Mouse (Mus musculus) limb, embryonic 10.5 days (tissue): ENCODE data around the gene Pkdcc. TPM values are rescaled to one million over a fixed set of nuclear protein-coding genes. Genes with fewer than 3 reads are reported as not detected.

Experiments used
- DNase-seq: peaks from one replicate; pipeline ENCODE4 v3.0.0-alpha.2; 2017; ENCODE audit warnings: low spot score
- H3K27ac ChIP-seq: fragments of 300-500 bp; sonication (generic); 2 replicates; pipeline ENCODE4 v1.5.1; 2016; ENCODE audit warnings: mild to moderate bottlenecking
- H3K27me3 ChIP-seq: fragments of 300-500 bp; sonication (generic); 2 replicates; pipeline ENCODE4 v1.6.1; 2016; ENCODE audit warnings: low read depth, mild to moderate bottlenecking; ENCODE audit not compliant: poor library complexity, severe bottlenecking
- H3K36me3 ChIP-seq: fragments of 300-500 bp; sonication (generic); 2 replicates; pipeline ENCODE4 v1.6.1; 2016; ENCODE audit warnings: mild to moderate bottlenecking, moderate library complexity
- H3K4me1 ChIP-seq: fragments of 300-500 bp; sonication (generic); 2 replicates; pipeline ENCODE4 v1.6.1; 2016
- H3K4me3 ChIP-seq: fragments of 300-500 bp; sonication (generic); 2 replicates; pipeline ENCODE4 v1.5.1; 2016; ENCODE audit warnings: mild to moderate bottlenecking, moderate library complexity
- H3K9me3 ChIP-seq: fragments of 300-500 bp; sonication (generic); replicated peaks from 2 replicates; pipeline ENCODE4 v1.6.1; 2016; ENCODE audit warnings: mild to moderate bottlenecking
- WGBS: fragments of 180-500 bp; shearing (Covaris S2); methylation state at CpG from one replicate; pipeline ENCODE4 v1.1.7; 2016; 5-methylcytosine and 5-hydroxymethylcytosine counted together
- polyA plus RNA-seq: library from polyadenylated mRNA; unstranded; fragments of >200 nt; fragmentation: Nextera tagmentation; extraction: Ambion mirVana; gene quantifications from 2 replicates; pipeline ENCODE4 v1.2.1, GENCODE M21; 2016

Pkdcc gene
- polyA plus RNA-seq, result 32.4 and 34.8 TPM in 2 replicates

GRCm38 (mm10) chr17:83214674-83215528 is at the start of gene Pkdcc:
Pkdcc (plus strand) TSS chr17:83215292.
- peaks cover 22% of the 10 kb centered on the region for H3K36me3 ChIP-seq
- H3K9me3 ChIP-seq, result no peaks in the 10 kb centered on the region
- DNase-seq, result peak; percentile 92
- WGBS, result 5% methylated on average over 102 of the region's 105 CpGs
- H3K4me1 ChIP-seq, result peaks cover 81% of the 10 kb centered on the region
- H3K4me3 ChIP-seq, result peak within 1 kb of the TSS; percentile 80
- peaks cover 87% of the 10 kb centered on the region for H3K27me3 ChIP-seq
- peak within 1 kb of the TSS; percentile 95 for H3K27ac ChIP-seq

DNA sequence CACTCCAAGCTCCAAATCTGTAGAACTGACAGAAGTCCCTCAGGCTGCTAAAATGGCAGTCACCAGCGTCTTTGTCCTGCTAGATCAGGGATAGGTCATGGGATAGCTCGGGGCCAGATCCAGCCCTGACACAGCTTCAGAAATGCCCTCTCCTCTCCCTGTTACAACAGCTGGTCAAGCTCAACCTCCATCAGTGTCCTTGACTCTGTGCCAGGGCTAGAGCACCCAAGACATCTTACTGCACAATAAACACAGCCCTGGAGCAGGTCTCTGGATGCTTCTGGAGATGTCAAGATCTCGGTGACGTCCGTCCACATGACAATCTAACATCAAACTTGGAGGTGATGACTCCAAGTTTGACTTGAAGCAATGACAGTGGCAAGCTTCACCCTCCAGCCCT is 48.9 kb upstream of the Pkdcc start:
- Histone ChIP-seq H3K27ac (peak overlapping the region; percentile 78), H3K36me3 (no peaks in the 10 kb centered on the region), H3K4me3 (0 out of 2 replicates have a peak overlapping the region, but pooled peaks have one; percentile 13), H3K27me3 (peaks cover 65% of the 10 kb centered on the region), H3K4me1 (peaks cover 50% of the 10 kb centered on the region), H3K9me3 (0 out of 2 replicates have a peak, but pooled peaks cover 4% of the 10 kb centered on the region)
- 41% methylated on average over 5 of the region's 5 CpGs for WGBS
- DNase-seq, result no peak

DNA sequence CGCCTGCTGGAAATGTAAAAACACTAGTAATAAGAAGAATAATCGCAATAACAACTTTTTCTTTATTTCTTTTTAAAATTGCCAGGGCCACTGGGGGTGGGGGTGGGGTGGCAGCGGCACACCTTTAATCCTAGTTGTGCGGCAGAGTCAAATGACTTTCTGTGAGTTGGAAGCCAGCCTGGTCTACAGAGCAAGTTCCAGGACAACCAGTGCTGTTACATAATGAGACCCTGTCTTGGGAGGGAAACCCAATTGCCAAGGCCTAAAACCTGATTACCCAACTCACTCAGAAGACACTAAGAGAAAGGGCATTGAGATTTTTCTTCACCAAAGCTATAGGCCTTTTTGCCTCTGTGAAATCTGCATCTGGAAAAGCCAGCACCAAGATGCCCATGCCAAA is 38.9 kb upstream of the Pkdcc start:
- Histone ChIP-seq H3K4me1 (peaks cover 81% of the 10 kb centered on the region), H3K36me3 (peaks cover 3% of the 10 kb centered on the region; the same call in 1 of the 2 replicates), H3K27me3 (peaks cover 71% of the 10 kb centered on the region), H3K4me3 (no peak overlapping the region), H3K27ac (no peak overlapping the region; the same call in 1 of the 2 replicates), H3K9me3 (0 out of 2 replicates have a peak, but pooled peaks cover 2% of the 10 kb centered on the region)
- DNase-seq, result no peak
- 79% methylated on average over 4 of the region's 4 CpGs for WGBS

DNA sequence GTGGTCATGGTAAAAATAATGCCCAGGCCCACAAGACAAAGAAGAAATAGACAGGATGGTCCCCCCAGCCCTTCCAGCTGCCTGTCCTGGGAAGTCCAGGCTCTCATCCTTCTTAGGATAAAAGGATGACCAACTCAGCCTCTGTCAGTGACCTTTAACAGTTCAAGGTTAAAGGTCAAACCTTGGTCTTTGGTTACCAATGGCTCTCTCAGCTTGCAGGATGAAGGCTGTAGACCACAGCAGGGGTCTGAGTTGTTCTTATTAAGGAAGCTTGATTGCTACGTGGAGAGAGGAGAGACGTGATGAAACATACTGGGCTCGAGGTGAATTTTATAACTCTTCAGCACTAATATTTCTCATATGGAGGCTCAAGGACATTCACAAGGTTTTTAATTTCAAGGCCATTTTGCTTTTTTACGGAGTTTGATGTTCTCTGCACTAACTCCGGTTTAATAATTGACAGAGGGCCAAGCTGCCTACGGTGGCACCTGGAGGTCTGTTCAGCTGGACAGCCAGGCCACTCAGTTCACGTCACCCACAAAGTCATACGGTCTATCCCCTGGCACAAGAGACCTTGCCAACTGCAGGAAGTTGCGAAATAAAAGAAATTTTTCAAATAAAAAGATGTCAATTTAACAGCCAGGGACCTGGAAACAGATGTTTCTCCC is 36.5 kb upstream of the Pkdcc start:
- peaks cover 71% of the 10 kb centered on the region for H3K27me3 ChIP-seq
- peak overlapping the region; percentile 14; the same call in 1 of the 2 replicates for H3K4me3 ChIP-seq
- 15% methylated on average over 9 of the region's 9 CpGs for WGBS
- DNase-seq, result no peak
- no peaks in the 10 kb centered on the region for H3K36me3 ChIP-seq
- peak overlapping the region; percentile 79 for H3K27ac ChIP-seq
- no peaks in the 10 kb centered on the region for H3K9me3 ChIP-seq
- peaks cover 93% of the 10 kb centered on the region for H3K4me1 ChIP-seq

GRCm38 (mm10) chr17:83179151-83179531 is 36.0 kb upstream of the Pkdcc start:
- Histone ChIP-seq H3K27me3 (peaks cover 71% of the 10 kb centered on the region), H3K27ac (peak overlapping the region; percentile 79), H3K4me1 (peaks cover 90% of the 10 kb centered on the region), H3K36me3 (no peaks in the 10 kb centered on the region), H3K9me3 (no peaks in the 10 kb centered on the region), H3K4me3 (no peak overlapping the region)
- WGBS, result 6% methylated on average over 6 of the region's 6 CpGs
- DNase-seq, result peak; percentile 84

- H3K27ac ChIP-seq, result peak overlapping the region; percentile 79
- H3K4me3 ChIP-seq, result no peak overlapping the region
- H3K4me1 ChIP-seq, result peaks cover 86% of the 10 kb centered on the region
- WGBS, result 24% methylated on average over 4 of the region's 4 CpGs
- H3K36me3 ChIP-seq, result no peaks in the 10 kb centered on the region
- DNase-seq, result no peak
- H3K9me3 ChIP-seq, result no peaks in the 10 kb centered on the region; the same call in 1 of the 2 replicates
- peaks cover 71% of the 10 kb centered on the region for H3K27me3 ChIP-seq
Measured at GRCm38 (mm10) chr17:83179569-83179968, 35.5 kb upstream of the Pkdcc start.

DNA sequence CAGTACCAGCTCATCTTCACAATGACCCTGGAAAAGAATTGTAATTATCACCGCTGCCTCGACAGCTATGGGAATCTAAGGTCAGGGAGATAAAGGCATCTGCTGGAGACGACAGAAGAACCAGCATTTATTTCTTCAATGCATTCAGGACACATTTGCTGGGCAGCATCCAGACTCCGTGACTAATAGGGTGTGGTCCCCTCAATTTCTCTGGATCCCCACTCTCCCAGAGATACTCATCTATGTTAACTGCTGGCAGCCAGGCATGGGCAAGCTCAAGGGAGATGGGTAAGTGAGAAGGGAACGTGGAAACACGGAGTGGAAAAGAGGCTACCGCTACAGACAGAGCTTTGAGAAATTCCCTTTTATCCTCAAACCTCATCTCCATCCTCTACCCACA is 34.0 kb upstream of the Pkdcc start:
- Histone ChIP-seq H3K4me1 (peaks cover 71% of the 10 kb centered on the region), H3K4me3 (no peak overlapping the region), H3K27me3 (peaks cover 71% of the 10 kb centered on the region), H3K36me3 (no peaks in the 10 kb centered on the region), H3K9me3 (no peaks in the 10 kb centered on the region; the same call in 1 of the 2 replicates), H3K27ac (peak overlapping the region; percentile 79; the same call in 1 of the 2 replicates)
- WGBS, result 77% methylated on average over 7 of the region's 7 CpGs
- no peak for DNase-seq

GRCm38 (mm10) chr17:83181592-83181991 is 33.5 kb upstream of the Pkdcc start:
- H3K4me3 ChIP-seq, result no peak overlapping the region
- H3K27me3 ChIP-seq, result peaks cover 75% of the 10 kb centered on the region
- no peaks in the 10 kb centered on the region; the same call in 1 of the 2 replicates for H3K9me3 ChIP-seq
- H3K4me1 ChIP-seq, result peaks cover 66% of the 10 kb centered on the region
- no peak for DNase-seq
- H3K27ac ChIP-seq, result peak overlapping the region; percentile 66; the same call in 1 of the 2 replicates
- H3K36me3 ChIP-seq, result no peaks in the 10 kb centered on the region
- 63% methylated on average over 7 of the region's 7 CpGs for WGBS

GRCm38 (mm10) chr17:83182061-83182664 is 32.9 kb upstream of the Pkdcc start:
- peak overlapping the region; percentile 66 for H3K27ac ChIP-seq
- peaks cover 61% of the 10 kb centered on the region for H3K4me1 ChIP-seq

GRCm38 (mm10) chr17:83182780-83183179 is 32.3 kb upstream of the Pkdcc start:
- no peaks in the 10 kb centered on the region; the same call in 1 of the 2 replicates for H3K9me3 ChIP-seq
- 46% methylated on average over 6 of the region's 6 CpGs for WGBS
- peaks cover 80% of the 10 kb centered on the region for H3K27me3 ChIP-seq
- DNase-seq, result no peak
- peaks cover 54% of the 10 kb centered on the region for H3K4me1 ChIP-seq
- H3K36me3 ChIP-seq, result no peaks in the 10 kb centered on the region
- H3K4me3 ChIP-seq, result no peak overlapping the region
- no peak overlapping the region for H3K27ac ChIP-seq

More at GRCm38 (mm10) chr17:83182061-83182664, 32.9 kb upstream of the Pkdcc start:
- no peaks in the 10 kb centered on the region; the same call in 1 of the 2 replicates for H3K9me3 ChIP-seq
- no peak for DNase-seq
- H3K4me3 ChIP-seq, result no peak overlapping the region
- H3K27me3 ChIP-seq, result peaks cover 80% of the 10 kb centered on the region
- no peaks in the 10 kb centered on the region for H3K36me3 ChIP-seq
- 76% methylated on average over 8 of the region's 8 CpGs for WGBS

DNA sequence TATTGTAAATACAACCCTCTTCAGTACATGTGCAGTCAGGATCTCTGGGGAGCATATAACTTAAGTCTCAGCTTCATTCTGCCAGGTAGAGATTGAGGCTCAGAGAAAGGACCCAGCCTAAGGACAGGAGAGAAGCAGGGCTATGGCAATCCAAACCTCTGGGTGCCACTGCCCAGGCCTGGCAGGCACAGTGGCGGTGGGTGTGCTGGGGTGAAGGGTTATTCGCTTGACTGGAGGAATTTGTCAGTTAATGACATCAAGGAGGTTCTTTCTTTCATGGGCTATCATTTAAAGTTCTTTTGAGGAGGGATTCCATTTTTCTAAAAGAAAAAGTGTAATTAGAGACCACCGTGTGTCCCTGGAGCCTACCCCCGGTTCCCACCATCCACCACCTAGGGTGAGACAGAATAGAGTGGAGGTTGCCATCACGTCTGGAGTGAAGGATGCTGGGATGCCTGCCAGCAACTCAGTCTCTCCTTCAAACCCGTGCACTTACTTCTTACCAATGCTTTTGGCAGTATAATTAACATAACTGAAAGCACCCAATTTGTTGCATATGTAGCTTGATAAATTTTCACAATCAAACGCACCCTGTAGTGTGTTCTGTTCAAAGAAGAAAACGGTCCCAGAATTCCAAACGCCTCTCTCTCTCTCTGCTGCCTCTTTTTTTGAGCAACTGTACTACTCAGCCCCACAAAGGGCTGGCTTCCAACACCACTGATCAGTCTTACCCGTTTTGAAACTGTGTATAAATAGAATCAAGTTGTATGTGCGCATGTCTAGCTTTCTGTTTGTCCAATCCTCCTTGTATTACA is 27.1 kb upstream of the Pkdcc start:
- H3K27ac ChIP-seq, result no peak overlapping the region
- no peaks in the 10 kb centered on the region; the same call in 1 of the 2 replicates for H3K9me3 ChIP-seq
- 68% methylated on average over 11 of the region's 11 CpGs for WGBS
- H3K36me3 ChIP-seq, result no peaks in the 10 kb centered on the region
- peaks cover 16% of the 10 kb centered on the region for H3K4me1 ChIP-seq
- H3K4me3 ChIP-seq, result no peak overlapping the region
- H3K27me3 ChIP-seq, result peaks cover 98% of the 10 kb centered on the region
- DNase-seq, result no peak

DNA sequence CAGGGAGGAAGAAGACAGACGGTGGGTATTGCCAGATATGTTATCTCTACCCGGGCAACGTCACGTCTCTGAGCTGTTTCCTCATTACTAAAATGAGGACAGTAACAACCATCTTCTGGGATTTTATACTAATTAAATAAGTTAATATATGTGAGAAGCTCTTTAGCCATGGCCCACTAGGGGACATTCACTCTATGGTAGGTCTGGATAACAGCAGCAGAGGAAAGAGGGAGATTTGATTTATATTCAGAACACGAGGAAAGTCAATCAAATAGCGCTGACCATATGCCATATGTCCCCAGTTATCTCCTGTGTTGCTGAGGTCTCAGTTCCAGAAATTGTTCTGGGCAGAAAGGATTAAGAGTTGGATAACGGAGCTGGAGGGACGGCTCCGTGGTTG is 24.3 kb upstream of the Pkdcc start:
- Histone ChIP-seq H3K4me1 (peaks cover 18% of the 10 kb centered on the region), H3K27me3 (peaks cover 98% of the 10 kb centered on the region), H3K36me3 (no peaks in the 10 kb centered on the region), H3K27ac (no peak overlapping the region), H3K4me3 (no peak overlapping the region), H3K9me3 (no peaks in the 10 kb centered on the region)
- 85% methylated on average over 9 of the region's 9 CpGs for WGBS
- no peak for DNase-seq
